Mouse (Mus musculus): Measurements from ENCODE around the gene Fgf2.

Gene Fgf2

DNA sequence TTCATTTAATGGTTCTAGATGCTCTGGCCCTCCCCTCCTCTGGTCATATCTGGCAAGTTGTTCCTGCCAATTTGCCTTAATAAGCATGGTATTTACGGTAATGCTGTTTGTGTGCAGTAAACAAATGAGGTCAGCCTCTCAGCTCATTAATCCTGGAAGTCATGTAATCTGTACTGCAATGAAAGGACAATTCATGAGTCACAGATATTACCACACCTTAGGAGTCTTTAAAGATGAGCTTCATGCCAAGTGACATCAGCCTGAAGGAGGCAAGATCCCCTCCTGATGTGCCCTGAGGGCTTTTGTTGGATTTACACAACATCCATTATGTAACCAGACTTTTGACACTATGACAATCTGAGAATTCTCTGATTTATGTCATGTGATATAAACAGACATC, 6.6 kb downstream of the Fgf2 start:
- no peak for DNase-seq (ENCODE audit: low spot score in 2 of 2)

GRCm38 (mm10) chr3:37360729-37361128, 12.6 kb downstream of the Fgf2 start:
- DNase-seq (ENCODE audit: low spot score in 2 of 2), result peak in 1 of 2 experiments; percentile 37

DNA sequence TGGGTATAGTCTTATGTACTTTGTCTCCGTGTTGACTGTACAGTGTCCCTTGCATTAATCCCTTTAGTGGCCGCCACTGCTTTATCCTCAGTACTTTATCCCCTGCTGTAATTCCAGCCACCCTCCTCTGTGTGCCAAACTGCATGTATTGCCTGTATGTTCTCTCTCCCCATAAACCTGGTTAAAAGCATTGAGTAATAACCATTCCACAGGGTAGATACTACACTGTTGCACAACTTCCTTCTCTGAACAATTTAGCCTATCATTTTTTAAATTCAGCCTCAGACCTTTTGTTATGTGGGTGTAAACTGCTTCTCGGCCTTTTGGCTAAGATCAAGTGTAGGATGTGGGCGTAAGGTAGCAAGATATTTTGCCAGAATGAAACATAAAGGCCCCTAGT, 17.0 kb downstream of the Fgf2 start:
- DNase-seq (ENCODE audit: low spot score in 2 of 2), result no peak

GRCm38 (mm10) chr3:37365976-37366375, 17.8 kb downstream of the Fgf2 start:
- no peak for DNase-seq (ENCODE audit: low spot score in 2 of 2)

DNA sequence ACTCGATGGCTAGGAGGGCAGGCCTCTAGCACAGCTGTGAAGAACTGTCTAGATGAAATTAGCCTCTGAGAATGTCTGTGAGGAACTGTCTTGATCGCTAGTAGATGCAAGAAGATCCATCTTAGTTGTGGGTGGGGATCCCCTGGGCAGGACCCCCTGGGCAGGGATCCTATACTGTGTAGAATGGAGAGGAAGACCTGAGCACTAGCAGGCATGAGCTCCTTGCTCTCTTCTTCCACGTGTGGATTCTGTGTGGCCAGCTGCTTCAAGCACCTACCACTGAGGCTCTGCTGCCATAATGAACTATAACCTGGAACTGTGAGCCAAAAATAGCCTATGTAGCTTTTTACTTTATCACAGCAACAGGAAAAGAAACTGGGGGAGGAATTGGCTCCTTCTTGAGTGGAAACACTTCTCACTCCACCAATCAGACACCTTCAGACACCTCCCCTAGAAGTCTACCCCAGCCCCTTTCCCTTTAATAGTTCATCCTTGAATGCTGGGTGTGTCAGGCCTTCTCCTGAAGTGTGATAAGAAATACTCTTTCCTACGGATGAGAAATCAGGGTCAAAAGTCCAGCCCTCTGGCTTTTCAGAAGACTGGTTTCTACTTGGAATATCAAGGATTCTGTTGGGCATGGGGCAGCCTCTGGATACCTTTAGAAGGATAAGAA, 18.4 kb downstream of the Fgf2 start:
- DNase-seq (ENCODE audit: low spot score in 2 of 2), result peak in 1 of 2 experiments; percentile 18

DNA sequence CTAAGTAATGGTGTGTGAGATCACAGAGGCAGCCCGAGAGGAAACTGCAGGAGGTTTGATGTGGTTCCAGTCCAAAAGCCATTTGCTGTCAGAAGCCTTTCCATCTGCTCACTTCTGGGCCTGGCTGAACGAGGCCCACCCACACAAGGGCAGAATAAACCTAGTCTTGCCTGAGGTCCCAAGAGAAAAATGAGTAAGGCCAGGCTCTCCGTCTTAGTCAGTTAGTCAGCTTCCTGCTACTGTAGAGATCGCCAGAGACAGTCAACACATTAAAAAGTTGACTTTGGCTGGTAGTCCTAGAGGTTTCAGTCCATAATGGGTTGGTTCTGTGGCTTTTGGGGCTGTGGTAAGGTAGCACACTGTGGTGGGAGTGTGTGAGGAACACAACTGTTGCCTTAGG, 22.3 kb downstream of the Fgf2 start:
- peak; percentile 46 to 48 for DNase-seq (ENCODE audit: low spot score in 2 of 2)

GRCm38 (mm10) chr3:37373712-37374111, 25.6 kb downstream of the Fgf2 start:
- no peak for DNase-seq (ENCODE audit: low spot score in 2 of 2)

DNA sequence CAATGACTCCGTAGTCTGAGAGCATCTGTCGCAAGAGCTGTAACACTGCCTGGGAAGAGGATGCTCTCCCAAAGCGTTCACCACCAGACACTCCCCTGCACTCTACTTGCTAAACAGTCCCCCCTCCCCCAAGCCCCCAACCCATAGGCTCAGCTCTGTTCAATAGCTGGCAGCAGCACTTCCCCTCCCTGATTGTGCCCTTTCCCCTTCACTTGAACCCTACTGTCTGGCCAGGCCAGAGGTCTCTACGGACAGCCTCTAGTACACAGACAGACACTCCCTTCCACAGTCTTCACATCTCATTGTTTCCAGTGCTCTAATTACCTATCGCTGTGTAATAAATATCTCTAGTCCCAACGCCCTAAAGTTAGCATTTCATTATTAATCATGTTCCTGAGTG, 29.8 kb downstream of the Fgf2 start:
- no peak for DNase-seq (ENCODE audit: low spot score in 2 of 2)

DNA sequence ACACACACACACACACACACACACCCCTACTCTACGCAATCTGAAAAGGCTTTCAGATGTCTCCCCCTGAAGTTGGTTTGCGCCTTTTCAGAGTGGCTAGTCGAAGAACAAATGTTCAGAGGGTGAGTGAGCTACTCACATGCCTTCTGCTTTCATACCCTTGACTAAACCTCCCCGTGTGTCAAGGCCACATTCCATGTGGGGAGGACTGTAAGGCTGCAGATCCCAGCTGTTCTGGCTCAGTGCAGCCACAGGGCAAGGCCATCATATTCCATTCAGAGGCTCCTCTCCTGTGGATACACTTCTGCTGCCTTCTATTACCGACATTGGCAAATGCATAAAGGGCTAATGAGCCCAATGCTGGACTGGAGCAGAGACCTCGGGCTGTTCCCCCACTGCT, 30.3 kb downstream of the Fgf2 start:
- DNase-seq (ENCODE audit: low spot score in 2 of 2), result no peak

GRCm38 (mm10) chr3:37379201-37379600, 31.1 kb downstream of the Fgf2 start:
- no peak for DNase-seq (ENCODE audit: low spot score in 2 of 2)

- peak; percentile 75 to 84 for DNase-seq (ENCODE audit: low spot score in 2 of 2)
Measured at GRCm38 (mm10) chr3:37379930-37380881, 32.1 kb downstream of the Fgf2 start.

GRCm38 (mm10) chr3:37381457-37381856, 33.3 kb downstream of the Fgf2 start:
- no peak for DNase-seq (ENCODE audit: low spot score in 2 of 2)

DNA sequence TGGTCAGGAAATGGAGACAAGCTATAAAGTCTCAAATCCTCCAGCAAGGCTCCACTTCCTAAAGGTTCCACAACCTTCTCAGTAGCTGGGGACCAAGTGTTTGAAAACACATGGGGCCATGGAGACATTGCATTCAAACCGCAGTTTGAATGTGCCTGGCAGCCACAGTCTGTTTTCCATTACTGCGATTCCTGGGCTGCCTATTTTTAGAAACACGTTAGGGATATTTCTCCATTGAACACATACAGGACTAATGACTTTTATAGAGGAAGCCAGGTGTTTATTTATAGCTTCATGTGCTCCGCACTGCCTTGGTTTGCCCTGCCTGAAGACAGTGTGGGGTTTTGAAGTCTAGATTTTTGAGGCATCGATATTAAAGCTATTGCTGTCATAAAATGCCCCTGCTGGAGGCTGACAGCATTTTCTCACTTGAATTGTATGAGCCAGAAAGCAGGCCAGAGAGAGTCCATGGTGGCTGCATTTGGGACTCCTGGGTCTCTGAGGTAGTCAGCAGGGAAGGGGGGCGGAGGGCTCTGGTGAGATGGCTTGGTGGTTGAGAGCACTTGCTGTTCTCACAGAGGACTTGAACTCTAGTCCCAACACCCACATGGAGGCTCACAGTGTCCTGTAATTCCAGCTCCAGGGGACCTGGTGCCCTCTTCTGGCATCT, 35.1 kb downstream of the Fgf2 start:
- DNase-seq (ENCODE audit: low spot score in 2 of 2), result peak in 1 of 2 experiments; percentile 57

DNA sequence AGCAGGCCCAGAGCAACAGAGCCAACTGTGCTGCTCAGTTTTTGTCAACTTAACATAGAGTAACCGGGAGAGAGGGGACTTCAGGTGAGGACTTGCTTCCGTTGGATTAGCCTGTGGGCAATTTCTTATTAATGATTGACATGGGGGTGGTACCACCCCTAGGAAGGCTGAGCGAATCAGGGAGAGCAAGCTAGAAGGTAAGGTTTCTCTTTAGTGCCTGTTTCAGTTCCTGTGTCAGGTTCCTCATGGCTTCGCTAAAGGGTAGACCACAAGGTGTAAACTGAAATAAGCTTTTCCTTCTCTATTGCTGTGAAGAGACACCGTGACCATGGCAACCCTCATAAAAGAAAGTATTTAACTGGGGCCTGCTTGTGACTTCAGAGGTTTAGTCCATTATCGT, 39.2 kb downstream of the Fgf2 start:
- no peak for DNase-seq (ENCODE audit: low spot score in 2 of 2)

- no peak for DNase-seq (ENCODE audit: low spot score in 2 of 2)
Measured at GRCm38 (mm10) chr3:37396930-37397608, 48.9 kb downstream of the Fgf2 start.

GRCm38 (mm10) chr3:37397646-37398045, 49.5 kb downstream of the Fgf2 start:
- no peak for DNase-seq (ENCODE audit: low spot score in 2 of 2)

GRCm38 (mm10) chr3:37398661-37399395, 50.7 kb downstream of the Fgf2 start:
- DNase-seq (ENCODE audit: low spot score in 2 of 2), result peak; percentile 89 to 90

GRCm38 (mm10) chr3:37401729-37402610, 53.8 kb downstream of the Fgf2 start:
- DNase-seq (ENCODE audit: low spot score in 2 of 2), result peak; percentile 56 to 59

GRCm38 (mm10) chr3:37407598-37407997, 59.5 kb downstream of the Fgf2 start:
- no peak for DNase-seq (ENCODE audit: low spot score in 2 of 2)

DNA sequence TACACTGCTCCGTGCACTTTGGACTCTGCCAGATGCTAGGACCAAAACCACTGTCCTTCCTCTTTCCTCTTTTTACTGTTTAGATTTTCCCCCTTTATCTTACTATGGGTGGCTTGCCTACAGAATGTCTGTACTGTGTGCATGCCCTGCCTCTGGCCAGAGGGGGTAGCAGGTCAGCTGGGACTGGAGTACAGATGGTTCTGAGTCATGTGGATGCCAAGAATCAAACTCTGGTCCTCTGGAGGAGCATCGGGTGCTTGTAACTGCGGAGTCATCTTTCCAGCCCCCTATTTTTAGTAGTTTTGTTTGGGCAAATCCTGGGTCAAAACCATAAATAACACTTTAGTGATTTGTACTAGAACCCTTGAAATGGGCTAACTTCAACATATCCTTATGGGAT, 65.3 kb downstream of the Fgf2 start:
- no peak for DNase-seq (ENCODE audit: low spot score in 2 of 2)

Data from heart, adult 9 months (tissue).